Mouse (Mus musculus): Measurements from ENCODE around the gene Olfr836.
"Not testable (repeated sequence)": the region's sequence is repeated elsewhere in the genome, so short reads cannot be mapped to it uniquely, and the experiment has no call there.

The Olfr836 gene

GRCm38 (mm10) chr9:19120082-19120481 is at the start of gene Olfr836:
TSS of gene Olfr836 (plus strand) at chr9:19120382.
- no peak for DNase-seq

- no peak for DNase-seq
Observed at GRCm38 (mm10) chr9:19084986-19085385, 35.2 kb upstream of the Olfr836 start.

GRCm38 (mm10) chr9:19092889-19093753 is 27.1 kb upstream of the Olfr836 start:
- DNase-seq, result not testable (repeated sequence)

- DNase-seq, result no peak
Observed at GRCm38 (mm10) chr9:19097286-19097685, 22.9 kb upstream of the Olfr836 start.

- no peak for DNase-seq
Observed at GRCm38 (mm10) chr9:19136017-19136416, 15.8 kb downstream of the Olfr836 start, which contains the start of gene Olfr837. TSS of gene Olfr837 (plus strand) at chr9:19136317.
